Mouse (Mus musculus): ENCODE measurements around the gene Ppp4r1.

Gene Ppp4r1

GRCm38 (mm10) chr17:65813763-65814162, 31.4 kb downstream of the Ppp4r1 start:
- no peak for DNase-seq

GRCm38 (mm10) chr17:65820197-65820596, 37.8 kb downstream of the Ppp4r1 start:
- no peak for DNase-seq

GRCm38 (mm10) chr17:65822423-65822822, 40.0 kb downstream of the Ppp4r1 start:
- DNase-seq, result no peak

- no peak for DNase-seq
Observed at GRCm38 (mm10) chr17:65824246-65824645, 41.9 kb downstream of the Ppp4r1 start.

- no peak for DNase-seq
Observed at GRCm38 (mm10) chr17:65826257-65826656, 43.9 kb downstream of the Ppp4r1 start.

- no peak for DNase-seq
Observed at GRCm38 (mm10) chr17:65827119-65827840, 44.9 kb downstream of the Ppp4r1 start.

GRCm38 (mm10) chr17:65827904-65828303, 45.5 kb downstream of the Ppp4r1 start:
- DNase-seq, result no peak

- no peak for DNase-seq
Observed at GRCm38 (mm10) chr17:65828951-65829350, 46.6 kb downstream of the Ppp4r1 start.

GRCm38 (mm10) chr17:65830216-65830863, 48.0 kb downstream of the Ppp4r1 start:
- DNase-seq, result no peak

GRCm38 (mm10) chr17:65833891-65834290, 51.5 kb downstream of the Ppp4r1 start:
- DNase-seq, result no peak

GRCm38 (mm10) chr17:65836746-65837145, 54.4 kb downstream of the Ppp4r1 start:
- no peak for DNase-seq

- no peak for DNase-seq
Observed at GRCm38 (mm10) chr17:65839541-65840256, 57.3 kb downstream of the Ppp4r1 start.

GRCm38 (mm10) chr17:65842669-65843381, 60.5 kb downstream of the Ppp4r1 start:
- DNase-seq, result no peak

- DNase-seq, result no peak
Observed at GRCm38 (mm10) chr17:65845423-65845822, 63.0 kb downstream of the Ppp4r1 start.

- DNase-seq, result peak; percentile 69
Observed at GRCm38 (mm10) chr17:65847694-65848449, 65.5 kb downstream of the Ppp4r1 start.

GRCm38 (mm10) chr17:65850487-65850886, 68.1 kb downstream of the Ppp4r1 start:
- no peak for DNase-seq

GRCm38 (mm10) chr17:65851749-65852148, 69.4 kb downstream of the Ppp4r1 start:
- no peak for DNase-seq

- DNase-seq, result no peak
Observed at GRCm38 (mm10) chr17:65853326-65853725, 71.0 kb downstream of the Ppp4r1 start.

GRCm38 (mm10) chr17:65854006-65854405, 71.6 kb downstream of the Ppp4r1 start:
- DNase-seq, result no peak

GRCm38 (mm10) chr17:65857617-65858016, 75.2 kb downstream of the Ppp4r1 start:
- no peak for DNase-seq

- DNase-seq, result no peak
Observed at GRCm38 (mm10) chr17:65862579-65862978, 80.2 kb downstream of the Ppp4r1 start.

- DNase-seq, result no peak
Observed at GRCm38 (mm10) chr17:65863830-65864229, 81.5 kb downstream of the Ppp4r1 start.
